Mouse (Mus musculus): ENCODE measurements around the gene Arhgef17. TPM values are rescaled to one million over a fixed set of nuclear protein-coding genes. Genes with fewer than 3 reads are reported as not detected.

Arhgef17 gene
- total RNA-seq (2017) = 0.05 and 0.59 TPM in 2 replicates

DNA sequence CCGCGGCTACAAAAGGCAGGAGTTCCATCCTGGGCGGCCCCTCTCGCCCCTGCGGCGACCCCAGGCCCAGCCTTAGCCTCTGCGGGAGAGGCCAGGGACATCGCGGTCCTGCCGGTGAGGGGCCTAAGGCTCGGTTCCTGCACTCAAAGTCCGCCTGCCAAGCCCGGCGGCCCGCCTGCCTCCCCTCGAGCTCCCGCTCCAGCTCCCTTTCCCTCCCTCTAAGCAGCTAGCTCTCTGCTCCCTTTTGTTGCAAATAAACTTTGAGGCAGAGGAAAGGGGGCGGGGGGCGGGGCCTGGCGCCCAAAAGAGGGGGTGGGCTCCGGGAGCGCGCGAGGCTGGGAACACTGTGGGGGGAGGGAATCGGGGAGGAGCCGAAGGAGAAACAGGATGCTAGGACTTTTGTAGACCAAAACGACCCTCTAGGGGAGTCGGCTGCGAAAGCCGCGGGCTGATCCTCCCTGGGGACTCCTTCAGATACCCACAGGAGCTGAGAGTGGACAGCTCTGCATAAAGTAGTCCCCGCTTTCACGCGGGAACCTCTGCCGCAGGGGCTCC is at the start of gene Arhgef17:
Gene Arhgef17 (minus strand): TSS at position 182 of the 555 bp plus-strand sequence.
- ATAC-seq (replicated peaks; ENCODE audit: low read depth, poor library complexity, severe bottlenecking) = peak; percentile 12

DNA sequence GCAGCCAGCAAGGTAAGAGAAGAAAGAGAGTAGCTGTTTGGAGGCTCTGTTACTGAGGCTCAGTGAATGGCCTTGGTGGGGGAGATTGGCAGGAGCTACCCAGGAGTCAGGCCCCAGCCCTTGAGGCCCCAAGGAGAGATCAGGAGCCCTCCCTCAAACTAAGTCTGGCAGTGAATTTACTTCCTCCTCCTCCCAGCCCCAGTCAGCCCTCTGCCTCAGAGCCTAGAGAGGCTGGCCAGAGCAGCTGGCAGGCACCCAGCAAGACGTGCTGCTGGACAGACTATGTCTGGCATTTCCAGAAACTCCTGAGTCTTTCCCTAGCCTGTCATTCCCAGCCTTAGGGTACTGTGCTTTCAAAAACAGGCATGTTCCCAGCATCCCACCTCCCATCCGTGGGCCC is 47.3 kb upstream of the Arhgef17 start:
- peak; percentile 66 for ATAC-seq (replicated peaks; ENCODE audit: low read depth, poor library complexity, severe bottlenecking)

DNA sequence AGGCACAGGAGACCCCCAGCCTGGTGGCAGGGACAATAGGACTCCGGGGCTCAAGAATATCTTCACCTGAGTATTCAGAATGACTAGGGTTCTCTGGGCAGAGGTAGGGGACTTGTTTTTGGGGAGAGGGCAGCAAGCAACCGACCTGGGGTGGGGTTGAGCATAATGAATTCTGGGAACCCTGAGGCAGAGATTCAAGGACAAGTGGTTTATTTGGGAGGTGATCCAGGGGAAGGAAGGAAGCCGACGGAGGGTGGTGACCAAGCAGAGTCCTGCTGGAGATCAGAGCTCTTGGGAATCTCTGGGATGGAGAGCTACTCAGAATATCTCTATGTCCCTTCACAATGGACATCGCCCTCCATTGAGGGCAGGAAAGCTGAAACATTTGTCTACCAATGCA is 46.3 kb upstream of the Arhgef17 start:
- ATAC-seq (replicated peaks; ENCODE audit: low read depth, poor library complexity, severe bottlenecking) = no peak

DNA sequence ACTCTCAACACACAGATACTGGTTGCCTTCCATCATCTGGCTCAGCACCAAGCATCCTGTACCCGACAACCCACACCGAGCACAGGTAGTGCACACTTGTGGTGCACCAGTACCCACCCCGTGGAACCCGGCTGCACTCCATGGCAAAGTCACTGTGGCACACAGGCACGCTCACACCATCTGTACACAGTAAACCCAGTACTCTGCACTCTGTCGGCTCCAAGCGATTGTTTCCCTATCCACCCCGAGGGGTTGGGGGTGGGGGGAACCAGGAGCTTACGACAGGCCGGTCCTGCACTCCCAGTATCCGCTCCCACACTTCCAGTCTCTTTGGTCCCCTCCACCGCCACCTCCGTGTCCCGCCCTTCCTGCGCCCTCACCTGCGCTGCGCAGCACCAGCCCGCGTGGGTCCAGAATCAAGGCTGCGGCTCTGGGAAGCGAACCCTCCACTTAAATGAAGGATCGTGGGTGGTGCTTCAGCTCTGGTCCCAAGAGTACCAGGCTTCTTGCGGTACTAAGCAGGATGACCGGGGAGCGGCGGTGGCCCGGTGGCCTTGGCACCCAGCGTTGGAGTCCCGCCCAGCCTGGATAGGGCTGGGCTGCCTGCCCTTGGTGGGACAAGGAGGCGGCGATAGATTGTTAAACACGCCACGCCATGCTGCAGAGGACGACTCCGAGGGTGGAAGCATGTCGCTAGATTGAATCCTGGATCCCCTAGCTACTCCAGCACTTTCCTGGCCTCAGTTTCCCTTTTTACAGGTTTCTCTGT is 42.4 kb upstream of the Arhgef17 start, which contains the start of gene P2ry6:
Gene P2ry6 (minus strand): TSS at position 515 of the 769 bp plus-strand sequence.
- peak; percentile 75 for ATAC-seq (replicated peaks; ENCODE audit: low read depth, poor library complexity, severe bottlenecking)

DNA sequence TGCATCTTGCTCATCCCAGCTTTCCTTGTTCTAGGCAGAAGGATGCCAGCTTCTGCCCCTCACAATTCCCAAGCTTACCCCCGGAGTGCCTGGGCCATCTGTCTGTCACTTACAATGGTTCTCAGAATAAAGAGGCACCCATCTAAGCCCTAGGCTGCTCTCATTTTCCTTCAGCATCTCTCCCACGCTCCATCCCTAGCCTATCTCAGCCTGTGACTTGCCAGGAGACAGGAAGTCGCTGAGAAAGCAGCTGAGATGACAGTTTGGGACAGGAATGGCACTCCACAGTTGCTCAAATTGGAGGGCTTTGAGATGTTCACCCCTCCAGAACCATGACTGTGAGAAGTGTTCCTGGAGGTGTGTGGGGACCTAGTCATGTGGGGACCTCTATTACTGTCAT is 41.0 kb upstream of the Arhgef17 start:
- no peak for ATAC-seq (replicated peaks; ENCODE audit: low read depth, poor library complexity, severe bottlenecking)

DNA sequence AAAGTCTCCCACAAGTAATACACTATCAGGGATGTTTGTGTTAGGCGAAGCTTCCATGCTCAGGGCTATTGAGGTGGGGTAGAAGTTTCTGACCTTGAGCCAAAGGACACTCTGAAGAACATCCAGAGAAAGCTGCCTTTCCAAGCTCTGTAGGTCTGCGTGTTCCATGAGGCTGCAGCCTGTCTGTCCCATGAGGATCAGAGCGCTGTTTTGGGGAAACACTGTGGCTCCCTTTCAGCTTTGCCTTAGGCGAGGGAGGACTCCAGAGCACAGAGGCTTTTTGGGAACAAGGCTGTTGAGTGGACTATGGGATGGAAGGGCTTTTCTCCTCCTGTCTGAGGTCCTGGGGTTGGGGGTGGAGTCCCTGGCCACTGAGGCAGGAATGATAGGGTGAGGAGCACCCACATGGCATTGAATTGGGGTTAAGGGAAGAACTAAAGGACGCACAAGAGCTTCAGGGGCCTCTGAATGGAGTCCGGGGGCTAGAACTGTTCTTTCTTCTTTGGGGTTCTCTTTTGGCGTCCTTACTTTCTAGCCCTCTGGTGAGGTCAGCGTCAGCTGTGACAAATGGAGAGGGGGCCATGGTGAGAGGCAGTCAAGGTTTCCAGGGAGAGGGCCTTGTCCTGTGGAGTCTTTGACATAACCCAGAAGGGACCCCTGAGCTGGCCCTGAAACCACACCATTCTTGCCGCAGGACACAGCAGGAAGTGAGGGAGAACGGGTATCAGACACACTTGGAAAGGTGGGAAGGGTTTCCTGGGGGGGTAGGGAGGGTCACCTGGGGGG is 37.2 kb upstream of the Arhgef17 start:
- ATAC-seq (replicated peaks; ENCODE audit: low read depth, poor library complexity, severe bottlenecking) = no peak

DNA sequence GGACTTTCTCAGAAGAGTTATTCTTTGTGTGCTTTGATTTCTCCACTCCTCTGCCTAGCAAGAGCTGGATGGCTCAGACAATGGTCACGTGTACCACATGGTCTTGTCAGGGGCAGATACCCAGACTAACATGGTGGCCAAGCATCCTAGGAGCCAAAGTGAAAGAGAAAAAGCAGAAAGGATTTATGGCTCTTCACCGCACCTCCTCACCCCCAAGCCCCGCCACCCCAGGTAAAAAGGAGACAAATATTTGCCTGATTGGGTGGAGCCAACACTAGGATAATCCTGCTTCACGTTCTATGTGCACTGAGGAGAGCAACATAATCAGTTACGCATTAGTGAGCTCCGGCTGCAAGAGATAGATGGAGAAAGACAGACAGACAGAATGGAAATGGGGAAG is 36.5 kb upstream of the Arhgef17 start:
- no peak for ATAC-seq (replicated peaks; ENCODE audit: low read depth, poor library complexity, severe bottlenecking)

DNA sequence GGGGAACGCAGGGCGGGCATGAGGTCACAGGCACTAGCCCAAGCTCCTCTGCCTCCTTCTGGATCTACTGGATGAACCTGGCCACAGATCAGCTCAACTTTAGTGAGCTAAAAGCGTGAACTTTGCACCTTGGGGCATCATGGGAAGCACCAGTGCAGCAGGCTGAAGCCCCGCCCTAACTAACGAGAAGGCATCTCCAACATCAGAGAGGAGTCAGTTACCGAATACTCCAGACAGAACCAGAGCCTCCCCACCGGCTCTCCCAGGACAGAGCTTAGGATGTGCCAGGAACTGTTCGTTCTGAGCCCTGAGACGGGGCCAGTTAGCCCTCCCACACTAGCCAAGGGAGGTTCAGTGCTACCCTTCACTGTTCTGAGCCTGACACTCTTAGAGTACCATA is 35.9 kb upstream of the Arhgef17 start:
- ATAC-seq (replicated peaks; ENCODE audit: low read depth, poor library complexity, severe bottlenecking) = no peak

DNA sequence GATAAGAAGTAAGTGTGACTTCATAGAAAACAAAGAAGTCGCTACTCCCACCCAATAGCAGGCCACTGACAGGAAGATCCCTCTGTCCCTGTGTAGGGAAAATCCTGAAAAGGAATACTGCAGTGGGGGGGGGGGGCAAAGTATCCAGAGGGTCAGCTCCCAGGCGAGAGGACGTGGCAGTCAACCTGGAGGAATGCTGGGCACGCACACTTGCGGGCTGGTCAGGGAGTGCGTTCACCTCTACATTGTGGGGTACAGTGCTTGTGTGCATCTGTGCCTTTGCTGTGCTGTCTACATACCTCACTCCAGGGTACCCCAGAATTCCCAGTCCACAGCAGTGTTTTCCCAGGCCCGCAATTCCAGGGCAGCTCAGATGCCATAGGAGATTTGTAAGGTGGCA is 34.1 kb upstream of the Arhgef17 start:
- no peak for ATAC-seq (replicated peaks; ENCODE audit: low read depth, poor library complexity, severe bottlenecking)

DNA sequence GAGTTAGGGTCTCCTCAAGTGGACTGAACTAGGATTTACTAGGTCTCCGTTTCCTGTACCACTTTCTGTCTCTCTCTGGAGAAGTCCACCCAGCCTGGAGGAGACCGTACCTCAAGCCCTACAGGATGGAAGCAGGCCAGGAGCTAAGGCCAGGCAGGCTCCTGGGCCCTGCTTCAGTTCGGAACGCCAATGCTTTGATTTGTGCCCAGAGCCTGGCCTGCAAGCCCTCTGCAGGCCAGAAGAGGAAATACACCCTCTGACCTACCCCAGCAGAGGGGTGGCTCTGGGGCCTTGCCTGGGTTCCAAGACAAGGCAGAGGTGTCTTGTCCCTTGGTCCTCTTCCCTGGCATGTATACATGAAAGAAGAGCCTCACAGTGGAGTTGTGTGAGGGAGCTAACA is 33.2 kb upstream of the Arhgef17 start:
- ATAC-seq (replicated peaks; ENCODE audit: low read depth, poor library complexity, severe bottlenecking) = peak; percentile 82

DNA sequence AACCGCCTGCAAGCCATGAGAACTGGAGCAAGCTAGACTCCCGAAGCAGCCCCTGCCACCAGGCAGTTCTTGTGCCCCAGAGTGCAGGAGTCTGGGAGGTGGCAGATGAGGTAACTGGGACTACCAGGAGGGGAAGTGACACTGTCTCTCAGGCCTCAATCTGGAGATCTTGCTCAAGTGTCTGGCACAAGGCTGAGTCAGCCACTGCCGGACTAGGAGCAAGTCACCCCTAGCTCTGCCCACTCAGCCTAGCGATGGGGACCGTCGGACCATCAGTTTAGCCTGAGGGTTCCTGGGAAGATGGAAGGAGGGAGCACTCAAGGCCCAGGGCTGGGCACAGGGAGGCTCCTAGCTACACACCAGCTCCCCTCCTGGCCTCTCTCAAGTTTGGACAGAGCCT is 32.3 kb upstream of the Arhgef17 start:
- ATAC-seq (replicated peaks; ENCODE audit: low read depth, poor library complexity, severe bottlenecking) = peak; percentile 63

DNA sequence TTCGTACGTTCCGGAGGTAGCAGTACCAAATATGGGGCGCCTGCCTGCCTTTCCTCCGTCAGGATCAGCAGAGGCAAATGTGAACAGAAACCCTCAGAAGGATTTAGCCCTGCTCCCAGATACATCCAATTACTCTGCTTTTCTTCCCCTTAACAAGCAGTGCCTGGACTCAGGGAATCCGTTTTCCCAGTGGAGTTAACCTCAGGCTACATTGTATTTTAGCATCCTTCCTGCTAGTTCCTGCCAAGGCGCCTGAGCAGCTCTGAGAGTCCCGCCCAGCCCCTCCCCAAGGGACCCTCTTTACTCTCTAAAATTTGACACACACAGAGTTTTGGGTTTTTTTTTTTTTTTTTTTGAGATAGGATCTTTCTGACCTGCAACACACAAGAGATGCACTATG is 31.5 kb upstream of the Arhgef17 start:
- no peak for ATAC-seq (replicated peaks; ENCODE audit: low read depth, poor library complexity, severe bottlenecking)

DNA sequence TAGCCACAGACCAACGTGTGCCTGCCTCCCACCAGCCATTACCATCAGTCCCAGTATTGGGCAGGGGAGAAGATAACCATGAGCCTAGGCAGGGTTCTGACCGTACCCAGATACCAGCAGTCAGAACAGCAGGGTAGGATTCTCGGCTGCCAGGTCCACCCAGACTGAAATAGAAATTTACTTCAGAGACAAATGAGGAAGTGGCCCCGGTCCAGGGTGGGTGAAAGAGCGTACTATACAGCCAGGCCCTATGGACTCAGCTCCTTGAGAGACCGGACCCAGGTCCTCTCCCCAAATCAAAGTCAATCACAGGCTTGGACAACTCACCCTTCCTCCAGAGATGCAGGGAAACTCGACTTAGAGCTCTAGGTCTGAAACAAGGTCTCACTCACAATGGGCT is 29.2 kb upstream of the Arhgef17 start:
- ATAC-seq (replicated peaks; ENCODE audit: low read depth, poor library complexity, severe bottlenecking) = peak; percentile 36

DNA sequence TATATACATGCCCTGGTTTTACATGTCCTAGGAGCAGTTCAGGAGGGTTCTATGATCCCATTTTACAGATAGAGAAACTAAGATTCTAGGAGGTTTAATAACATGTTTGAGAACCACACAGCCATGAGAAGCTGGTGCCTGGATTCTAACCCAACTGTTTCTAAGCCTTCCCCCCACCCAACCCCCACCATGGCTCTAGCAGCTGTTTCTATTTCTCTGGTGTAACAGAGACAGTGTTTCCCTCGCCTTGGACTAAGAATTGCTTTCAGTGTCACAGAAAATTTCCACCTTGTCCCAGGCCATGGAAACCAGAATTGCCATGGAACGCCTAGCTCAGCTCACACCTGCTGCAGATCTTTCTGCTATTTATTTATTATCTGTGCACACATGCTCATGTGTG is 28.6 kb upstream of the Arhgef17 start:
- ATAC-seq (replicated peaks; ENCODE audit: low read depth, poor library complexity, severe bottlenecking) = no peak

DNA sequence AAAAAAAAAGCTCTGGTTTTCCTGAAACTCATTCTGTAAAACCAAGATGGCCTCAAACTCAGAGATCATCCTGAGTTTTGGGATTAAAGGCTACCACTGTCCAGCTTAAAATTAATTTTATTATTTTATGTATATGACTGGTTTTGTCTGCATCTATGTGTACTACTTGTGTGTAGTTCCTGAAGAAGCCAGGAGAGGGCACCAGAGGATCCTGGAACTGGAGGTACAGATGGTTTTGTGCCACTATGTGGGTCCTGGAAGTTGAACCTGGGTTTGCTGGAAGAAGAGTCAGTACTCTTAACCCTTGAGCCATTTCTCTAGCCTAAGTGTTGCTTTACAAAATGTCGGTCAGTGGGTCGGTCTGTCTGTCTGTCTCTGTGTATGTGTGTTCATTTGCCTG is 26.5 kb upstream of the Arhgef17 start:
- 0 out of 2 replicates have a peak, but pooled peaks have one; percentile 39 for ATAC-seq (replicated peaks; ENCODE audit: low read depth, poor library complexity, severe bottlenecking)

DNA sequence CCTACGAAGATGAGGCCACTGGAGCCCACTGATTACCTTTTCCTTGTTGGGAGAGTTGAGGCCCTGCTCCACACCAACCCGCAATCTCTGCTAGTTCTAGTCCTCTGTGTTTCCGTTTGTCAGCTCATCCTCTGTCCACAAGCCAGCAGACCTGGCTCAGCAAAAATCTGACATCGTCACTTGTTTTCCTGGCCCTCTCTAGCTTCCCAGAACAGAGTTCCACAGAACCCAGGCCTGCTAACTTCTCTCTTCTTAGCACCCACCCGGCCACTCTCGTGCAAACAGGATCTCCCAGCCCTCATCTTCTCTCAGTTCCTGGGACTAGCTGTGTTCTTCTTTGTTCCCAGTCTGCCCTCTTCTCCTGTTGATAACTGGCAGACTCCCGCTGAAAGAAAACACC is 20.8 kb upstream of the Arhgef17 start:
- no peak for ATAC-seq (replicated peaks; ENCODE audit: low read depth, poor library complexity, severe bottlenecking)

DNA sequence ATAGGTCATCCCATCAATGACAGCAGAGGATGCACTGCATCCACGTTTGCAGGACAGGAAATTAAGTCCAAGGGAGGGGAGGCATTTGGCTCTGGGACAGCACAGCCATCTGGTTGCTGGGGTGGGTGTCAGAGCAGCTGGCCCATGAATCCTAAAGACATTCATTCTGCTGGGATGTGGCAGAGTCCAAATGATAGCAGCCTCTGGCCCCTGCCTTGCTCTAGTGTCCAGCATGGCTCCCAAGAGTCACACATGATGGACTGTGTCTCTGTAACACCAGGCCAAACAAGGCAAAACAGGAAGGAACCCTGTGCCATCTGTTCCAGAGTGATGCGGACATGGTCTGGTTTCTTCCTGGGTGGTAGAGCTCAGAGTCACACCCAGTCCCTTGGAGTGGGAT is 20.0 kb upstream of the Arhgef17 start:
- ATAC-seq (replicated peaks; ENCODE audit: low read depth, poor library complexity, severe bottlenecking) = no peak; the same call in 1 of the 2 replicates

DNA sequence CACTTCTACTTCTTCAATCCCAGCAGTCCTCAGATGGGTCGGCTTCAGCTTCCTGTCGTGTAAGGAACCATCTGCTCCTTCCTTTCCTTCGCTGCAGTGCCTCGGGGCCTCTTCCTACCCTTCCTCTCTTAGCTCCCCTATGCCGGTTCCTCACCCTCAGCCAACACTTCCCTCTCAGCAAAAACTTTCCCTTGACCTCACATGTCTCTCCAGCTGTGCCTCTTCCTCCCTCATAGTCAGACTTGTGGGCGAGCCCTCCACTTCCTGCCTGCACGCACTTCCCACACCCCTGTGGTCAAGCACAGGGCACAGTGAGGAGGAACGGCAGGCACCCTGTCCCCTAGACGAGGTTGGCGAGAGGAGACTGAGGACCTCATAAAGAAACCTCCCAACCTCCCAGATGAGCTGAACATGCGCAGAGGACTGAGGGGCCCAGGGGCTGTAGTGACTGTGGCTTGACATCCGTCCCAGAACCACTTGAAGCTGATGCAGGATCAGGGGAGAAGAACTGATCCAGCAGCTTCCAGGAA is 18.6 kb upstream of the Arhgef17 start:
- ATAC-seq (replicated peaks; ENCODE audit: low read depth, poor library complexity, severe bottlenecking) = peak; percentile 90

DNA sequence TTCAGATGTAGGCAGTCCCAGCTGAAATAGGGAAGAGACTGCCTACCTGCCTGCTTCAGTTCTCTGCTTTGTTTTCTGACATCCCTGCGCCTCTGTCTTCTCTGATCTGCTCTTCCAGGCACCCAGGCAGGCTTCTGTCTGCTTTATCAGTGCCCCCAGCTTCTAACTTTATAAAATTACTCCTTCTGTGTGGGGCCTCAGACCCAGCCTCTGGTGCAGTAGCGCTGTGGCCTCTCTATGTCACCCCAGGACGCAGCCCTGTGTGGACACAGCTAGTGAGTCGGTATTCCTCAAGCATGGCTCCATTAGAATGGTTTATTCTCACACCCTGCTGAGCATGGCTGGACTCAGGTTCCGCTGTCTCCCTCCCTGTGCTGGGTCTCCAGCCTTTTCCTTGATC is 18.1 kb upstream of the Arhgef17 start:
- peak; percentile 10; the same call in 1 of the 2 replicates for ATAC-seq (replicated peaks; ENCODE audit: low read depth, poor library complexity, severe bottlenecking)

DNA sequence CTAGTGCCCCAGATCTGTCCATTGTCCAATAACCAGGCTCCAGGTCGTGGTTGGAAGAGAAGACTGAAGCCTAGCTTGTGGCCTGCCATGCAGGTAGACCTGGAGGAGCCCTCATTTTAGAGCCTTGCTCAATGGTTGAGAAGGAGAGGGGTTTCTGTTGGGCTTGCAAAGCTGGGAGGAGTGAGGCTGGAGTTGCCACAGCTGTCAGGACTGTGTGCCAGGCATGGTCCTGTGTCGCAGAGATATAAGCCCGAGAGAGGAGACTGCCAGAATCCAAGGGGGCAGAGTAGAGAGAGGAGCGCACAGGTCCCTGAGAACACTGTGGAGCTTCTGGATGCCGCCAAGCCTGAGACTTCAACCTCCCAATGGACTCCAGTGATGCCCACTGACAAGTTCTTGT is 12.8 kb upstream of the Arhgef17 start:
- no peak for ATAC-seq (replicated peaks; ENCODE audit: low read depth, poor library complexity, severe bottlenecking)

DNA sequence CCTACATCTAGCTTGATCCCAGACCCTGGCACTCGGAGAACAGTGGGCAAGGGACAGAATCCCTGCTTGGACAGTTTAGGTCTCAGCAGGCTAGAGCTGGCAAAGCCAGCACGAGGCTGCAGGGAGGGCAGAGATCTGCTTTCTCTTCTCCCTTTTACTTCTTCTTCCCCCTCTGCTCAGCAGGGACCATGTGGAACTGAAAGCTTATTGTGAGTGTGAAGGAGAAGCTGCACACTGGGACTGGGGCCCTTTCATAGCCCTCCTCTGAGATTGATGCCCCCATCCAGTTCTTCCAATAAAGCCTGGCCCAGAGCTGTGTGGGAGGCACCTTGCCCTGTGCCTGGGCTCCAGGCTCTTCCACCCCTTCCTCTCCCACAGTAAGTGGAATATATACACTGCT is 12.4 kb upstream of the Arhgef17 start:
- peak; percentile 55 for ATAC-seq (replicated peaks; ENCODE audit: low read depth, poor library complexity, severe bottlenecking)
